ENCODE assay signal across 24 mouse cellular contexts in genomic region chr12:49378920-49379319, GRCm38 (mm10). TPM values are rescaled to one million over a fixed set of nuclear protein-coding genes. Genes with fewer than 3 reads are reported as not detected.
DNase-seq lines count a peak whose midpoint lies in the region; ATAC-seq lines count a peak whose summit lies in the region.
"Had no signal": no experiment of that assay in that cellular context is flagged by ENCODE, and none has a peak within 500 bp of the region (broad histone marks: within the 10 kb centered on the region; RNA-seq: fewer than 3 reads in every experiment).

No protein-coding gene starts in this region.

- peak; percentile 20 for DNase-seq in layer of hippocampus, adult 9-10 months (ENCODE audit: low spot score)
- DNase-seq in layer of hippocampus, postnatal 10 days (ENCODE audit: low spot score in 2 of 2): no peak
- DNase-seq in right cerebral cortex, adult 2 months (ENCODE audit: low spot score in 2 of 2): peak; percentile 21 to 65
- DNase-seq in right cerebral cortex, postnatal 14 days: no peak
- DNase-seq in kidney, postnatal 25 days: no peak
- DNase-seq: adrenal gland, postnatal 25 days; cerebellum, adult 8-10 months; gastrocnemius, postnatal 25 days; kidney, postnatal 14 days; thymus, adult 18-20 months had no signal

- H3K4me2 ChIP-seq in forebrain, embryonic 12.5 days: peak overlapping the region; percentile 56
- no peak overlapping the region for H3K4me2 ChIP-seq in kidney, embryonic 14.5 days (replicated peaks; ENCODE audit: low read depth, low read length)
- H3K4me2 ChIP-seq: hindbrain, embryonic 13.5 days; liver, embryonic 15.5 days had no signal

- H3K36me3 ChIP-seq in forebrain, embryonic 12.5 days (replicated peaks): no peaks in the 10 kb centered on the region
- H3K36me3 ChIP-seq in kidney, embryonic 14.5 days (ENCODE audit: control insufficient read depth, insufficient read depth, low read length): no peaks in the 10 kb centered on the region
- H3K36me3 ChIP-seq: hindbrain, embryonic 13.5 days; liver, embryonic 15.5 days had no signal

- peak overlapping the region; percentile 92 for H3K4me3 ChIP-seq in forebrain, embryonic 12.5 days (replicated peaks)
- no peak overlapping the region for H3K4me3 ChIP-seq in kidney, embryonic 14.5 days (ENCODE audit: low read length)
- H3K4me3 ChIP-seq: erythroblast, embryonic 14.5 days; hindbrain, embryonic 13.5 days; liver, embryonic 15.5 days had no signal

- peak overlapping the region; percentile 100 for H3K27ac ChIP-seq in forebrain, embryonic 12.5 days
- no peak overlapping the region for H3K27ac ChIP-seq in kidney, embryonic 14.5 days (ENCODE audit: low read depth, low read length)
- H3K27ac ChIP-seq: hindbrain, embryonic 13.5 days; liver, embryonic 15.5 days had no signal

- H3K9me3 ChIP-seq in forebrain, embryonic 12.5 days: no peaks in the 10 kb centered on the region
- no peaks in the 10 kb centered on the region for H3K9me3 ChIP-seq in kidney, embryonic 14.5 days (ENCODE audit: control insufficient read depth, low read length)
- H3K9me3 ChIP-seq: hindbrain, embryonic 13.5 days; liver, embryonic 15.5 days had no signal

- H3K9ac ChIP-seq in forebrain, embryonic 12.5 days: peak overlapping the region; percentile 82
- no peak overlapping the region for H3K9ac ChIP-seq in kidney, embryonic 14.5 days (ENCODE audit: low read depth, low read length)
- H3K9ac ChIP-seq: hindbrain, embryonic 13.5 days; liver, embryonic 15.5 days had no signal

- 0% methylated on average over 1 of the region's 1 CpGs for WGBS in forebrain, embryonic 12.5 days
- WGBS in kidney, embryonic 14.5 days: 6% methylated on average over 1 of the region's 1 CpGs

- ATAC-seq in forebrain, embryonic 12.5 days (ENCODE audit: low FRiP score): no peak
- ATAC-seq in kidney, embryonic 14.5 days (ENCODE audit: low FRiP score, low TSS enrichment): no peak
- ATAC-seq: activated CD4-positive, CD25-positive, alpha-beta regulatory T cell, adult 4 months; intestine, postnatal 0 days; lung, postnatal 0 days; Patski had no signal

- peaks cover 16% of the 10 kb centered on the region for H3K4me1 ChIP-seq in forebrain, embryonic 12.5 days
- H3K4me1 ChIP-seq in kidney, embryonic 14.5 days (ENCODE audit: control insufficient read depth, insufficient read depth, low read length): peaks cover 6% of the 10 kb centered on the region; the same call in 1 of the 2 replicates
- H3K4me1 ChIP-seq: liver, embryonic 15.5 days had no signal

- H3K27me3 ChIP-seq in forebrain, embryonic 12.5 days: peaks cover 39% of the 10 kb centered on the region
- peaks cover 99% of the 10 kb centered on the region for H3K27me3 ChIP-seq in kidney, embryonic 14.5 days (ENCODE audit: control insufficient read depth, insufficient read depth, low read length)

RNA-seq across cellular contexts. Expression of gene Foxg1, which starts 3.5 kb away (rescaled TPM):
- total RNA-seq in layer of hippocampus, postnatal 10 days (2021): 100 to 1,000 TPM; 182 to 209 TPM
- 59.7 and 68.4 TPM in 2 replicates for polyA plus RNA-seq in forebrain, embryonic 12.5 days (2016; fragmentation: Nextera tagmentation; extraction: Ambion mirVana)
- polyA plus RNA-seq in kidney, embryonic 14.5 days (2014; fragmentation: Nextera tagmentation; extraction: Ambion mirVana): not detected in 2 replicates
- total RNA-seq: adrenal gland, postnatal 25 days; gastrocnemius, postnatal 25 days; megakaryocyte, adult 5-6 weeks had no signal
- polyA plus RNA-seq: activated CD4-positive, CD25-positive, alpha-beta regulatory T cell, adult 4 months; C2C12; heart, postnatal 0 days; intestine, postnatal 0 days; lung, postnatal 0 days; neural tube, embryonic 14.5 days; Patski; small intestine, adult 2 months had no signal

RNA-seq across cellular contexts. Expression of gene Gm43517, which starts 6.1 kb away (rescaled TPM):
- total RNA-seq in layer of hippocampus, postnatal 10 days (2021): 10 to 100 TPM; 14.5 to 17.7 TPM
- 1.9 and 2.2 TPM in 2 replicates for polyA plus RNA-seq in forebrain, embryonic 12.5 days (2016; fragmentation: Nextera tagmentation; extraction: Ambion mirVana)
- not detected in 2 replicates for polyA plus RNA-seq in kidney, embryonic 14.5 days (2014; fragmentation: Nextera tagmentation; extraction: Ambion mirVana)
- total RNA-seq: adrenal gland, postnatal 25 days; gastrocnemius, postnatal 25 days; megakaryocyte, adult 5-6 weeks had no signal
- polyA plus RNA-seq: activated CD4-positive, CD25-positive, alpha-beta regulatory T cell, adult 4 months; C2C12; erythroblast, embryonic 14.5 days; heart, postnatal 0 days; hindbrain, embryonic 13.5 days; intestine, postnatal 0 days; liver, embryonic 15.5 days; lung, postnatal 0 days; neural tube, embryonic 14.5 days; Patski; small intestine, adult 2 months had no signal

Comparison
In these comparisons a context has a peak if more than half of its experiments do, and no peak if none do; other contexts are left out.
1. DNase-seq: peak in layer of hippocampus, adult 9-10 months (single experiment) and right cerebral cortex, adult 2 months (2 of 2); none in layer of hippocampus, postnatal 10 days (0 of 2), right cerebral cortex, postnatal 14 days (single experiment) and kidney, postnatal 25 days (0 of 2).
2. RNA of gene Foxg1, which starts 3.5 kb away (polyA plus RNA-seq): 59.7 to 68.4 TPM in forebrain, embryonic 12.5 days; not detected in kidney, embryonic 14.5 days; every median in the first group is over 10 times any median in the second.